In genomic region chr1:86699346-86700136, GRCm38 (mm10) we compare ENCODE assay signal across 18 mouse cellular contexts. TPM values are rescaled to one million over a fixed set of nuclear protein-coding genes. Genes with fewer than 3 reads are reported as not detected.
DNase-seq lines count a peak whose midpoint lies in the region; ATAC-seq and TF ChIP-seq lines count a peak whose summit lies in the region.
"Had no signal": no experiment of that assay in that cellular context is flagged by ENCODE, and none has a peak within 500 bp of the region (broad histone marks: within the 10 kb centered on the region; RNA-seq: fewer than 3 reads in every experiment).

No protein-coding gene starts in this region.

- H3K4me3 ChIP-seq in liver, postnatal 0 days (ENCODE audit: low read depth, low read length), result no peak overlapping the region
- no peak overlapping the region for H3K4me3 ChIP-seq in liver, embryonic 12.5 days
- H3K4me3 ChIP-seq in MEL (ENCODE audit: control insufficient read depth in 1 of 2, insufficient read depth in 1 of 2, low read depth in 2 of 2, low read length in 2 of 2), result no peak overlapping the region
- H3K4me3 ChIP-seq: forebrain, embryonic 12.5 days; heart, adult 2 months; kidney, embryonic 15.5 days; left cerebral cortex, adult 2 months; limb, embryonic 12.5 days had no signal

- no peak for TF ChIP-seq EP300 in liver, postnatal 0 days (IDR thresholded peaks at IDR 0.05; ENCODE audit: low read depth)
- no peak for TF ChIP-seq EP300 in MEL (IDR thresholded peaks at IDR 0.05; ENCODE audit: low read depth in 1 of 2, low read length in 2 of 2)

- TF ChIP-seq CTCF in liver, postnatal 0 days (IDR thresholded peaks at IDR 0.05; ENCODE audit: low read depth), result peak; percentile 51
- TF ChIP-seq CTCF in MEL (IDR thresholded peaks at IDR 0.05 in 2 of 3, conservative IDR thresholded peaks at IDR 0.05 in 1 of 3; ENCODE audit: control insufficient read depth in 1 of 3, insufficient read depth in 1 of 3, low read depth in 2 of 3, low read length in 3 of 3, poor library complexity in 1 of 3, severe bottlenecking in 1 of 3), result peak; percentile 58 to 70 (median 60)

- H3K79me2 ChIP-seq in MEL (ENCODE audit: control insufficient read depth, insufficient read depth, low read length, poor library complexity), result peaks cover 8% of the 10 kb centered on the region

- WGBS in liver, postnatal 0 days (ENCODE audit: insufficient replicate concordance), result 70% methylated on average over 11 of the region's 11 CpGs
- 62% methylated on average over 11 of the region's 11 CpGs for WGBS in liver, embryonic 12.5 days (ENCODE audit: insufficient replicate concordance)

- H3K4me1 ChIP-seq in liver, postnatal 0 days (ENCODE audit: insufficient read depth), result peaks cover 7% of the 10 kb centered on the region
- H3K4me1 ChIP-seq in liver, embryonic 12.5 days, result peaks cover 22% of the 10 kb centered on the region
- H3K4me1 ChIP-seq in MEL (ENCODE audit: control insufficient read depth in 1 of 2, insufficient read depth in 2 of 2, low read length in 2 of 2), result peaks cover 8 to 16% of the 10 kb centered on the region in 2 experiments

- no peak overlapping the region for H3K27ac ChIP-seq in liver, postnatal 0 days (ENCODE audit: low read depth)
- H3K27ac ChIP-seq in liver, embryonic 12.5 days, result no peak overlapping the region
- no peak overlapping the region for H3K27ac ChIP-seq in MEL (ENCODE audit: control insufficient read depth, low read depth, low read length)
- H3K27ac ChIP-seq: forebrain, embryonic 12.5 days; heart, adult 2 months; hindbrain, embryonic 14.5 days; kidney, embryonic 15.5 days; left cerebral cortex, adult 2 months; limb, embryonic 12.5 days had no signal

- no peak overlapping the region for H3K9ac ChIP-seq in liver, postnatal 0 days (replicated peaks)
- H3K9ac ChIP-seq in liver, embryonic 12.5 days, result no peak overlapping the region
- H3K9ac ChIP-seq in MEL (ENCODE audit: control insufficient read depth, low read depth, low read length, poor library complexity, severe bottlenecking), result no peak overlapping the region
- H3K9ac ChIP-seq: forebrain, embryonic 12.5 days; hindbrain, embryonic 14.5 days; kidney, embryonic 15.5 days; limb, embryonic 12.5 days had no signal

- peak; percentile 75 for TF ChIP-seq RAD21 in MEL (IDR thresholded peaks at IDR 0.05; ENCODE audit: low read depth, low read length)

- no peak for ATAC-seq in liver, postnatal 0 days
- ATAC-seq in liver, embryonic 12.5 days, result no peak

- no peaks in the 10 kb centered on the region for H3K9me3 ChIP-seq in liver, postnatal 0 days (ENCODE audit: low read length)
- H3K9me3 ChIP-seq in liver, embryonic 12.5 days (replicated peaks), result no peaks in the 10 kb centered on the region; the same call in 1 of the 2 replicates
- H3K9me3 ChIP-seq in MEL (replicated peaks; ENCODE audit: insufficient read depth, low read length), result no peaks in the 10 kb centered on the region
- H3K9me3 ChIP-seq: forebrain, embryonic 12.5 days; kidney, embryonic 15.5 days; limb, embryonic 12.5 days had no signal

- H3K36me3 ChIP-seq in liver, postnatal 0 days (replicated peaks; ENCODE audit: insufficient read depth, low read length), result no peaks in the 10 kb centered on the region
- no peaks in the 10 kb centered on the region for H3K36me3 ChIP-seq in liver, embryonic 12.5 days
- peaks cover 0 to 11% of the 10 kb centered on the region in 2 experiments; a peak in 2 of 4 replicates for H3K36me3 ChIP-seq in MEL (ENCODE audit: control insufficient read depth in 1 of 2, insufficient read depth in 2 of 2, low read length in 2 of 2)
- no peaks in the 10 kb centered on the region for H3K36me3 ChIP-seq in splenic B cell, adult 2 months (ENCODE audit: control insufficient read depth, insufficient read depth, low read length, poor library complexity, severe bottlenecking)
- H3K36me3 ChIP-seq: forebrain, embryonic 12.5 days; kidney, embryonic 15.5 days; limb, embryonic 12.5 days had no signal

- DNase-seq in cerebellum, postnatal 10 days, result peak; percentile 52 to 71
- DNase-seq in cerebellum, adult 8-10 months, result no peak
- no peak for DNase-seq in liver, postnatal 0 days
- DNase-seq in MEL (ENCODE audit: low read depth, low spot score) (peak; percentile 80), MN1 (ENCODE audit: low spot score) (no peak)
- peak; percentile 18 for DNase-seq in splenic B cell, adult 2 months (ENCODE audit: low read depth, low spot score)
- DNase-seq in natural killer cell, adult 2 months (ENCODE audit: low spot score in 2 of 2), result no peak
- DNase-seq: adrenal gland, adult 8-10 months; heart, adult 2 months; retina, postnatal 1 day had no signal

- no peak overlapping the region for H3K4me2 ChIP-seq in liver, postnatal 0 days (ENCODE audit: low read depth, low read length)
- H3K4me2 ChIP-seq in liver, embryonic 12.5 days, result no peak overlapping the region
- H3K4me2 ChIP-seq: forebrain, embryonic 12.5 days; hindbrain, embryonic 14.5 days; kidney, embryonic 15.5 days; limb, embryonic 12.5 days had no signal

- H3K27me3 ChIP-seq in liver, postnatal 0 days (ENCODE audit: insufficient read depth, low read length), result no peaks in the 10 kb centered on the region
- no peaks in the 10 kb centered on the region for H3K27me3 ChIP-seq in liver, embryonic 12.5 days (replicated peaks)
- H3K27me3 ChIP-seq in MEL (ENCODE audit: control insufficient read depth in 1 of 2, insufficient read depth in 2 of 2, low read length in 2 of 2), result no peaks in the 10 kb centered on the region
- no peaks in the 10 kb centered on the region for H3K27me3 ChIP-seq in splenic B cell, adult 2 months (ENCODE audit: control insufficient read depth, insufficient read depth, low read length, poor library complexity, severe bottlenecking)
- H3K27me3 ChIP-seq: forebrain, embryonic 12.5 days; kidney, embryonic 15.5 days; limb, embryonic 12.5 days had no signal

- TF ChIP-seq POLR2A in MEL (IDR thresholded peaks at IDR 0.05; ENCODE audit: control insufficient read depth in 1 of 2, insufficient read depth in 1 of 2, low read depth in 1 of 2, low read length in 2 of 2, poor library complexity in 1 of 2), result no peak

TF ChIP-seq in MEL, 35 proteins besides CTCF, POLR2A, EP300 and RAD21:
- 0 out of 2 replicates have a peak, but pooled peaks have one; percentile 65 for TF ChIP-seq MYC (IDR thresholded peaks at IDR 0.05; ENCODE audit: low read depth, low read length)
- no peak for TF ChIP-seq TBP (IDR thresholded peaks at IDR 0.05; ENCODE audit: low read depth, low read length)
- no peak for TF ChIP-seq KAT2A (conservative IDR thresholded peaks at IDR 0.05; ENCODE audit: low read depth, low read length)
- TF ChIP-seq GATA1 (IDR thresholded peaks at IDR 0.05; ENCODE audit: low read depth, low read length), result no peak
- TF ChIP-seq SMC3 (IDR thresholded peaks at IDR 0.05; ENCODE audit: low read depth, low read length), result peak; percentile 67
- TF ChIP-seq MAFK (IDR thresholded peaks at IDR 0.05; ENCODE audit: borderline replicate concordance, low read depth, low read length), result no peak
- 0 out of 2 replicates have a peak, but pooled peaks have one; percentile 14 for TF ChIP-seq MAX (IDR thresholded peaks at IDR 0.05; ENCODE audit: low read length)
- TF ChIP-seq ZC3H11A (IDR thresholded peaks at IDR 0.05; ENCODE audit: low read depth, low read length), result peak; percentile 45

RNA-seq across cellular contexts. Expression of gene Dis3l2, which starts 4.1 kb away (rescaled TPM):
- 7.2 and 7.9 TPM in 2 replicates for polyA plus RNA-seq in liver, postnatal 0 days (2015; fragmentation: Nextera tagmentation; extraction: Ambion mirVana)
- polyA plus RNA-seq in liver, embryonic 12.5 days (2016; fragmentation: Nextera tagmentation; extraction: Ambion mirVana), result 13.2 and 15.0 TPM in 2 replicates
- 17.3 and 17.9 TPM in 2 replicates for total RNA-seq in MEL (2012; rRNA removed)
- polyA plus RNA-seq in MEL (2012; ENCODE audit: insufficient read depth in 1 of 2, insufficient read length in 2 of 2, low read depth in 1 of 2, low replicate concordance in 2 of 2, missing spikeins in 1 of 2), result 10 to 100 TPM in 1 of 2 experiments, not detected in 1; 16.9 TPM

RNA-seq across cellular contexts. Expression of gene Nppc, which starts 29.2 kb away (rescaled TPM):
- polyA plus RNA-seq in liver, postnatal 0 days (2015; fragmentation: Nextera tagmentation; extraction: Ambion mirVana), result 0.20 TPM in 1 of 2 replicates, not detected in the other
- not detected in 2 replicates for polyA plus RNA-seq in liver, embryonic 12.5 days (2016; fragmentation: Nextera tagmentation; extraction: Ambion mirVana)
- total RNA-seq in MEL (2012; rRNA removed), result not detected in 2 replicates
- polyA plus RNA-seq in MEL (2012; ENCODE audit: insufficient read depth in 1 of 2, insufficient read length in 2 of 2, low read depth in 1 of 2, low replicate concordance in 2 of 2, missing spikeins in 1 of 2), result not detected
- total RNA-seq: adrenal gland, adult 8-10 months; heart, adult 2 months; monocyte, adult 5-6 weeks had no signal
- polyA plus RNA-seq: small intestine, adult 2 months had no signal

Comparison
In these comparisons a context has a peak if more than half of its experiments do, and no peak if none do; other contexts are left out.
1. DNase-seq: peak in cerebellum, postnatal 10 days (2 of 2), MEL (single experiment) and splenic B cell, adult 2 months (single experiment); none in cerebellum, adult 8-10 months (single experiment), liver, postnatal 0 days (single experiment), natural killer cell, adult 2 months (0 of 2) and MN1 (single experiment).